Mouse (Mus musculus): Measurements from ENCODE around the gene Mup4. TPM values are rescaled to one million over a fixed set of nuclear protein-coding genes. Genes with fewer than 3 reads are reported as not detected.

The Mup4 gene
- total and polyA plus RNA-seq, 3 experiments: not detected

DNA sequence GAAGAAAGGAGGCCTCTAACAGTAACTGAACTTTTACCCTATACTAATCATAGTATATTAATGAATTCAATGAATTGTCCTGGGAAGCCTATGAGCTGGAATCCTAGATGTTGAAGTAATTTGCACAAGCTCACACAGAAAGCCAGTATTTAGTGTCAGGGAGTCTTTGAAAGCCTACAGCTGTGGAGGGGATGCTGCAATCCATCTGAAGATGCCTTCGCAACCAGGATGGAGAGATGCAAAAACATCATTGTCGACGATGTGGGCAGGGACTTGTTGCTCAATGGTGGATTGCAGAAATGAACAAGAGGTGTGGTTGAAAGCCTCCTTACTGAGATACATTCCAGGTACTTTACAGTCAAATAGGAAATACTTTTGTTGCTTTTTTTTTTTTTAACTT is 42.5 kb downstream of the Mup4 start:
- no peak overlapping the region for H3K4me2 ChIP-seq (ENCODE audit: insufficient read depth, low read depth, poor library complexity, severe bottlenecking)
- dilution Hi-C loops (cut with MboI; ENCODE audit: extremely low pct_ligation_motif_present, extremely low pct_unique_long_range_greater_than_20kb, low sequenced_read_pairs): no loop called here
- in situ Hi-C loops (cut with MboI; ENCODE audit: low pct_ligation_motif_present, low pct_unique_long_range_greater_than_20kb, low sequenced_read_pairs): no loop called here
- H3K79me2 ChIP-seq (replicated peaks; ENCODE audit: control insufficient read depth, extremely low read depth, insufficient read depth, poor library complexity, severe bottlenecking): no peaks in the 10 kb centered on the region
- no peak overlapping the region for H3K27ac ChIP-seq (ENCODE audit: insufficient read depth, low read depth)
- no peaks in the 10 kb centered on the region for H3K36me3 ChIP-seq (replicated peaks in 1 of 2; ENCODE audit: control insufficient read depth in 1 of 2, insufficient read depth in 1 of 2, low read length in 1 of 2)
- peaks cover 3% of the 10 kb centered on the region for H3K27me3 ChIP-seq (replicated peaks)
- DNase-seq (ENCODE audit: extremely low read depth): no peak
- H3K9ac ChIP-seq (ENCODE audit: insufficient read depth, low read depth): no peak overlapping the region
- 0 out of 4 replicates have a peak, but pooled peaks cover 0 to 2% of the 10 kb centered on the region in 2 experiments for H3K4me1 ChIP-seq (ENCODE audit: control insufficient read depth in 1 of 2, insufficient read depth in 2 of 2)
- H3K9me3 ChIP-seq (replicated peaks; ENCODE audit: low read length): no peaks in the 10 kb centered on the region
- H3K4me3 ChIP-seq (replicated peaks in 1 of 3; ENCODE audit: low read depth in 2 of 3, low read length in 2 of 3, poor library complexity in 1 of 3): no peak overlapping the region
- TF ChIP-seq MAZ (IDR thresholded peaks at IDR 0.05; ENCODE audit: low read depth, low read length): no peak

GRCm38 (mm10) chr4:59914608-59915403 is 45.7 kb downstream of the Mup4 start, which contains the start of gene Slc46a2:
Slc46a2 (minus strand) TSS chr4:59915056.
- no peak for TF ChIP-seq RAD21 (IDR thresholded peaks at IDR 0.05; ENCODE audit: low read depth, low read length)
- TF ChIP-seq E2F4 (IDR thresholded peaks at IDR 0.05; ENCODE audit: insufficient replicate concordance, low read depth, low read length): no peak
- TF ChIP-seq JUN (IDR thresholded peaks at IDR 0.05; ENCODE audit: insufficient read depth, low read depth, low read length): no peak
- no peak for TF ChIP-seq ELF1 (IDR thresholded peaks at IDR 0.05; ENCODE audit: low read depth, low read length)
- no peak for TF ChIP-seq HCFC1 (IDR thresholded peaks at IDR 0.05; ENCODE audit: low read depth, low read length)
- no peak for TF ChIP-seq NELFE (IDR thresholded peaks at IDR 0.05; ENCODE audit: low read depth, low read length)
- TF ChIP-seq KAT2A (IDR thresholded peaks at IDR 0.05; ENCODE audit: insufficient replicate concordance, low read length): no peak
- TF ChIP-seq UBTF (IDR thresholded peaks at IDR 0.05; ENCODE audit: low read depth, low read length): no peak
- no peak for TF ChIP-seq MAX (IDR thresholded peaks at IDR 0.05; ENCODE audit: low read length)
- no peak for TF ChIP-seq MAFK (IDR thresholded peaks at IDR 0.05; ENCODE audit: insufficient replicate concordance, low read length)
- no peak for TF ChIP-seq MAZ (IDR thresholded peaks at IDR 0.05; ENCODE audit: low read depth, low read length)
- no peak for TF ChIP-seq NRF1 (IDR thresholded peaks at IDR 0.05; ENCODE audit: low read depth, low read length)
- no peak for TF ChIP-seq CHD2 (IDR thresholded peaks at IDR 0.05; ENCODE audit: low read length)
- TF ChIP-seq RCOR1 (conservative IDR thresholded peaks at IDR 0.05; ENCODE audit: low read depth, low read length): no peak
- no peak for TF ChIP-seq BHLHE40 (IDR thresholded peaks at IDR 0.05; ENCODE audit: low read depth, low read length)
- DNase-seq (ENCODE audit: extremely low read depth): no peak
- Histone ChIP-seq H3K79me2 (replicated peaks; ENCODE audit: control insufficient read depth, extremely low read depth, insufficient read depth, poor library complexity, severe bottlenecking) (no peaks in the 10 kb centered on the region), H3K4me3 (replicated peaks in 1 of 3; ENCODE audit: low read depth in 2 of 3, low read length in 2 of 3, poor library complexity in 1 of 3) (no peak within 1 kb of the TSS), H3K27ac (ENCODE audit: insufficient read depth, low read depth) (no peak within 1 kb of the TSS), H3K27me3 (replicated peaks) (peaks cover 2% of the 10 kb centered on the region), H3K36me3 (replicated peaks in 1 of 2; ENCODE audit: control insufficient read depth in 1 of 2, insufficient read depth in 1 of 2, low read length in 1 of 2) (no peaks in the 10 kb centered on the region), H3K4me1 (ENCODE audit: control insufficient read depth in 1 of 2, insufficient read depth in 2 of 2) (no peaks in the 10 kb centered on the region), H3K9me3 (replicated peaks; ENCODE audit: low read length) (no peaks in the 10 kb centered on the region), H3K4me2 (ENCODE audit: insufficient read depth, low read depth, poor library complexity, severe bottlenecking) (no peak within 1 kb of the TSS), H3K9ac (ENCODE audit: insufficient read depth, low read depth) (no peak within 1 kb of the TSS)
- dilution Hi-C loops (cut with MboI; ENCODE audit: extremely low pct_ligation_motif_present, extremely low pct_unique_long_range_greater_than_20kb, low sequenced_read_pairs) (no loop called here), in situ Hi-C loops (cut with MboI; ENCODE audit: low pct_ligation_motif_present, low pct_unique_long_range_greater_than_20kb, low sequenced_read_pairs) (loop anchor here (5.0 kb wide), 1 partner anchor 38 kb away; no protein-coding TSS in a partner anchor)
